Mouse (Mus musculus) erythroblast, embryonic 14.5 days (primary cell): ENCODE data around the gene Slc10a3.

Experiments used
- GATA1 ChIP-seq: IDR thresholded peaks from 2 replicates; pipeline ENCODE4 v1.6.1; 2012; ENCODE audit warnings: low read length, inconsistent platforms, mixed read lengths
- TAL1 ChIP-seq: IDR thresholded peaks from 3 replicates; pipeline ENCODE4 v1.6.1; 2012; ENCODE audit warnings: low read length, inconsistent platforms, mixed read lengths

GRCm38 (mm10) chrX:74330166-74330930, 42.8 kb downstream of the Slc10a3 start:
- TF ChIP-seq GATA1 (no peak), TAL1 (no peak)
